Mouse (Mus musculus): ENCODE measurements around the gene Wdr5. TPM values are rescaled to one million over a fixed set of nuclear protein-coding genes. Genes with fewer than 3 reads are reported as not detected.
A peak's percentile ranks its signal among the peaks of the same experiment; 100 is the strongest.

Wdr5 gene
- polyA plus RNA-seq, 1 experiment from 2014 or later: 16.6 TPM

- no peak for TF ChIP-seq CTCF (IDR thresholded peaks at IDR 0.05; ENCODE audit: low read depth)
- TF ChIP-seq EP300 (IDR thresholded peaks at IDR 0.05; ENCODE audit: low read depth): no peak
- H3K9me3 ChIP-seq (ENCODE audit: low read length): no peaks in the 10 kb centered on the region
- H3K4me3 ChIP-seq (ENCODE audit: low read depth, low read length): no peak overlapping the region
- H3K27ac ChIP-seq (ENCODE audit: low read depth): no peak overlapping the region
- H3K36me3 ChIP-seq (replicated peaks; ENCODE audit: insufficient read depth, low read length): no peaks in the 10 kb centered on the region
- H3K4me2 ChIP-seq (ENCODE audit: low read depth, low read length): no peak overlapping the region
- H3K27me3 ChIP-seq (ENCODE audit: insufficient read depth, low read length): no peaks in the 10 kb centered on the region
- no peak overlapping the region for H3K9ac ChIP-seq (replicated peaks)
- peak; percentile 11 for DNase-seq
- 44% methylated on average over 4 of the region's 4 CpGs for WGBS (ENCODE audit: insufficient replicate concordance)
- ATAC-seq: no peak
- 0 out of 2 replicates have a peak, but pooled peaks cover 6% of the 10 kb centered on the region for H3K4me1 ChIP-seq (ENCODE audit: insufficient read depth)
Observed at GRCm38 (mm10) chr2:27479821-27480220, 35.1 kb upstream of the Wdr5 start.

- WGBS (ENCODE audit: insufficient replicate concordance): 50% methylated on average over 4 of the region's 4 CpGs
- Histone ChIP-seq H3K27me3 (ENCODE audit: insufficient read depth, low read length) (no peaks in the 10 kb centered on the region), H3K4me1 (ENCODE audit: insufficient read depth) (0 out of 2 replicates have a peak, but pooled peaks cover 6% of the 10 kb centered on the region), H3K9ac (replicated peaks) (no peak overlapping the region), H3K4me3 (ENCODE audit: low read depth, low read length) (no peak overlapping the region), H3K9me3 (ENCODE audit: low read length) (no peaks in the 10 kb centered on the region), H3K27ac (ENCODE audit: low read depth) (peak overlapping the region; percentile 29; the same call in 1 of the 2 replicates), H3K36me3 (replicated peaks; ENCODE audit: insufficient read depth, low read length) (no peaks in the 10 kb centered on the region), H3K4me2 (ENCODE audit: low read depth, low read length) (no peak overlapping the region)
- DNase-seq (peak; percentile 22), ATAC-seq (no peak)
- TF ChIP-seq CTCF (IDR thresholded peaks at IDR 0.05; ENCODE audit: low read depth) (peak; percentile 52), EP300 (IDR thresholded peaks at IDR 0.05; ENCODE audit: low read depth) (no peak)
Observed at GRCm38 (mm10) chr2:27480367-27480766, 34.6 kb upstream of the Wdr5 start.

DNA sequence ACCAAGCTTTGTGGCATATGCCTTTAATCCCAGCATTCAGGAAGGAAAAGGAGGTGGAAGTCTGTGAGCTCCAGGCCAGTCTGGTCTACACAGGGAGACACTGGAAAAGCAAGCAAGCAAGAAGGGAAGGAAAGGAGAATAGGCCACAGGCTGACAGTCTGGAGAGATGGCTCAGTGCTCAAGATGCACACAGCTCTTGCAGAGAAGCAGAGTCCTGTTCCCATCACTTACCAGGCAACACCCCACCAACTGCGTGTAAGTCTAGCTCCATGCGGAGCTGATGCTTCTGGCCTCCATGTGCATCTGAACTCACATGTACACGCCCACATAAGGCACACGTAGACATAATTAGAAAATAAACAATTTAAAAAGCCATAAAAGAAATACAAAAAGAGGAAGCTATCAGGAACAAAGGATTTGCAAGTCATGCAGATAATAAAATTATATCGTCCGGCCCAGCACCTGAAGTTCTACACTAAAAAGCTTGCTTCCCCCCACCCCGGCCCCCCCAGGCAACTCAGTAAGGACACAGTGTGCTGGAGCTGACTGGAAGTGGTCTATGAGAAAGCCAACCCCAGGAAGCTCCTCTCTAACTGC lies 32.6 kb upstream of the Wdr5 start:
- Histone ChIP-seq H3K36me3 (replicated peaks; ENCODE audit: insufficient read depth, low read length) (no peaks in the 10 kb centered on the region), H3K4me1 (ENCODE audit: insufficient read depth) (no peaks in the 10 kb centered on the region), H3K4me3 (ENCODE audit: low read depth, low read length) (no peak overlapping the region), H3K27ac (ENCODE audit: low read depth) (no peak overlapping the region), H3K9ac (replicated peaks) (no peak overlapping the region), H3K4me2 (ENCODE audit: low read depth, low read length) (no peak overlapping the region), H3K27me3 (ENCODE audit: insufficient read depth, low read length) (no peaks in the 10 kb centered on the region), H3K9me3 (ENCODE audit: low read length) (no peaks in the 10 kb centered on the region)
- no peak for ATAC-seq
- WGBS (ENCODE audit: insufficient replicate concordance): 52% methylated on average over 7 of the region's 7 CpGs
- TF ChIP-seq EP300 (IDR thresholded peaks at IDR 0.05; ENCODE audit: low read depth): no peak
- DNase-seq: no peak

DNA sequence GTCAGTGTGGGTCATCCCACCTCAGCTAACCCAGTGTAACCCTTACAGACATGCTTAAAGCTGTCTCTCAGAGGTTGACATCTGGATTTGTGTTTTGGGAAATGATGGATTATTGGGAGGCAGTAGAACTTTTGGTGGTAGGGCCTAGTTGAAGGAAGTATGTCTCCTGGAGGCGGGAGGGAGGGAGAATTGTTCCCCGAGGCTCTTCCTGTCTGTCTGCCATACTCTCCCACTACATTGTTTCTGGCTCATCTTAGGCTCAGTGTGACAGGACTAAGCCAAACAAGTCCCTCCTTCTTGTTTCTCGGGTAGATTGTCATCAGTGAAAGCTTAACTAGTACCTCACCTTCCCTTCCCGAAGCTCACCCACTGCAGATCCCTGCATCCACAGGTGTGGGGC lies 28.2 kb upstream of the Wdr5 start:
- H3K9ac ChIP-seq (replicated peaks): no peak overlapping the region
- peak; percentile 4; the same call in 1 of the 2 replicates for ATAC-seq
- no peaks in the 10 kb centered on the region for H3K9me3 ChIP-seq (ENCODE audit: low read length)
- H3K4me3 ChIP-seq (ENCODE audit: low read depth, low read length): no peak overlapping the region
- H3K36me3 ChIP-seq (replicated peaks; ENCODE audit: insufficient read depth, low read length): no peaks in the 10 kb centered on the region
- no peaks in the 10 kb centered on the region for H3K4me1 ChIP-seq (ENCODE audit: insufficient read depth)
- 61% methylated on average over 4 of the region's 4 CpGs for WGBS (ENCODE audit: insufficient replicate concordance)
- TF ChIP-seq EP300 (IDR thresholded peaks at IDR 0.05; ENCODE audit: low read depth): no peak
- TF ChIP-seq CTCF (IDR thresholded peaks at IDR 0.05; ENCODE audit: low read depth): no peak
- DNase-seq: no peak
- no peak overlapping the region for H3K4me2 ChIP-seq (ENCODE audit: low read depth, low read length)
- peak overlapping the region; percentile 22; the same call in 1 of the 2 replicates for H3K27ac ChIP-seq (ENCODE audit: low read depth)
- no peaks in the 10 kb centered on the region for H3K27me3 ChIP-seq (ENCODE audit: insufficient read depth, low read length)

GRCm38 (mm10) chr2:27487336-27488049 lies 27.5 kb upstream of the Wdr5 start:
- Histone ChIP-seq H3K4me3 (ENCODE audit: low read depth, low read length) (no peak overlapping the region), H3K27me3 (ENCODE audit: insufficient read depth, low read length) (no peaks in the 10 kb centered on the region), H3K4me1 (ENCODE audit: insufficient read depth) (no peaks in the 10 kb centered on the region), H3K4me2 (ENCODE audit: low read depth, low read length) (no peak overlapping the region), H3K9me3 (ENCODE audit: low read length) (no peaks in the 10 kb centered on the region), H3K9ac (replicated peaks) (no peak overlapping the region), H3K27ac (ENCODE audit: low read depth) (peak overlapping the region; percentile 35; the same call in 1 of the 2 replicates), H3K36me3 (replicated peaks; ENCODE audit: insufficient read depth, low read length) (no peaks in the 10 kb centered on the region)
- 61% methylated on average over 3 of the region's 4 CpGs for WGBS (ENCODE audit: insufficient replicate concordance)
- no peak for TF ChIP-seq EP300 (IDR thresholded peaks at IDR 0.05; ENCODE audit: low read depth)
- TF ChIP-seq CTCF (IDR thresholded peaks at IDR 0.05; ENCODE audit: low read depth): no peak
- ATAC-seq: peak; percentile 45
- DNase-seq: no peak

GRCm38 (mm10) chr2:27488362-27488761 lies 26.6 kb upstream of the Wdr5 start:
- DNase-seq (no peak), ATAC-seq (no peak)
- no peaks in the 10 kb centered on the region for H3K27me3 ChIP-seq (ENCODE audit: insufficient read depth, low read length)
- TF ChIP-seq EP300 (IDR thresholded peaks at IDR 0.05; ENCODE audit: low read depth) (no peak), CTCF (IDR thresholded peaks at IDR 0.05; ENCODE audit: low read depth) (no peak)
- H3K4me3 ChIP-seq (ENCODE audit: low read depth, low read length): no peak overlapping the region
- no peak overlapping the region for H3K9ac ChIP-seq (replicated peaks)
- no peaks in the 10 kb centered on the region for H3K36me3 ChIP-seq (replicated peaks; ENCODE audit: insufficient read depth, low read length)
- H3K4me2 ChIP-seq (ENCODE audit: low read depth, low read length): no peak overlapping the region
- no peaks in the 10 kb centered on the region for H3K4me1 ChIP-seq (ENCODE audit: insufficient read depth)
- whole genome bisulfite sequencing (ENCODE audit: insufficient replicate concordance): 70% methylated on average over 1 of the region's 1 CpGs
- H3K27ac ChIP-seq (ENCODE audit: low read depth): no peak overlapping the region
- H3K9me3 ChIP-seq (ENCODE audit: low read length): no peaks in the 10 kb centered on the region

Measured in liver, postnatal 0 days (tissue).